Mouse (Mus musculus) midbrain, postnatal 0 days (tissue): ENCODE results near the gene Dcp1a. TPM values are rescaled to one million over a fixed set of nuclear protein-coding genes. Genes with fewer than 3 reads are reported as not detected.
"Not testable (repeated sequence)": the region's sequence is repeated elsewhere in the genome, so short reads cannot be mapped to it uniquely, and the experiment has no call there.

Experiments used
- ATAC-seq: fragments of 200-750 bp; cut with Nextera tagmentation; 2 replicates; pipeline ENCODE4 v1.8.0; 2017; ENCODE audit warnings: moderate number of reproducible peaks, mild to moderate bottlenecking, moderate TSS enrichment, moderate library complexity; ENCODE audit not compliant: low FRiP score
- DNase-seq: peaks from one replicate; pipeline ENCODE4 v3.0.0-alpha.2; 2015; ENCODE audit warnings: low spot score
- H3K27ac ChIP-seq: fragments of 300-500 bp; sonication (generic); 2 replicates; pipeline ENCODE4 v1.5.1; 2014; ENCODE audit warnings: low read depth, mild to moderate bottlenecking, low read length, mixed read lengths
- H3K27me3 ChIP-seq: fragments of 300-500 bp; sonication (generic); 2 replicates; pipeline ENCODE4 v1.6.1; 2014; ENCODE audit warnings: low read length, control low read depth, mixed read lengths; ENCODE audit not compliant: insufficient read depth
- H3K36me3 ChIP-seq: fragments of 300-500 bp; sonication (generic); 2 replicates; pipeline ENCODE4 v1.6.1; 2014; ENCODE audit warnings: low read length, control low read depth, mixed read lengths; ENCODE audit not compliant: insufficient read depth
- H3K4me1 ChIP-seq: fragments of 300-500 bp; sonication (generic); 2 replicates; pipeline ENCODE4 v1.6.1; 2014; ENCODE audit warnings: mild to moderate bottlenecking, control low read depth, antibody characterized with exemption, low read length, mixed read lengths; ENCODE audit not compliant: insufficient read depth
- H3K4me2 ChIP-seq: fragments of 300-500 bp; sonication (generic); 2 replicates; pipeline ENCODE4 v1.6.1; 2014; ENCODE audit warnings: low read depth, mild to moderate bottlenecking, low read length, mixed read lengths; ENCODE audit not compliant: poor library complexity, severe bottlenecking
- H3K4me3 ChIP-seq: fragments of 300-500 bp; sonication (generic); 2 replicates; pipeline ENCODE4 v1.5.1; 2014; ENCODE audit warnings: low read depth, mild to moderate bottlenecking, low read length, moderate library complexity
- H3K9ac ChIP-seq: fragments of 300-500 bp; sonication (generic); replicated peaks from 2 replicates; pipeline ENCODE4 v1.6.1; 2014; ENCODE audit warnings: mild to moderate bottlenecking, low read length, moderate library complexity, mixed read lengths; ENCODE audit not compliant: poor library complexity, severe bottlenecking
- H3K9me3 ChIP-seq: fragments of 300-500 bp; sonication (generic); 2 replicates; pipeline ENCODE4 v1.6.1; 2016; ENCODE audit warnings: low read length, control low read depth
- CTCF ChIP-seq: IDR thresholded peaks from 2 replicates; pipeline ENCODE4 v1.5.1; 2016; ENCODE audit warnings: antibody characterized with exemption, mild to moderate bottlenecking
- WGBS: fragments of 180-500 bp; shearing (Covaris S2); extraction: QIAGEN DNeasy Blood & Tissue Kit; methylation state at CpG from one replicate; pipeline ENCODE4 v1.1.7; 2014; 5-methylcytosine and 5-hydroxymethylcytosine counted together
- polyA plus RNA-seq: library from polyadenylated mRNA; unstranded; fragments of >200 nt; fragmentation: Nextera tagmentation; extraction: Ambion mirVana; gene quantifications from 2 replicates; pipeline ENCODE4 v1.2.1, GENCODE M21; 2015
- total RNA-seq: library from RNA; depleted of rRNA; stranded (reverse); fragments of >200 nt; gene quantifications from 2 replicates; pipeline ENCODE4 v1.2.3, GENCODE M21; 2014

Gene Dcp1a
- total and polyA plus RNA-seq, 2 experiments from 2014 or later = 11.8 to 22.5 TPM

GRCm38 (mm10) chr14:30533780-30534450 is 54.6 kb downstream of the Dcp1a start:
- ATAC-seq (no peak), DNase-seq (no peak)
- WGBS = 84% methylated on average over 6 of the region's 6 CpGs
- Histone ChIP-seq H3K9me3 (no peaks in the 10 kb centered on the region), H3K4me1 (no peaks in the 10 kb centered on the region), H3K4me2 (no peak overlapping the region), H3K4me3 (no peak overlapping the region), H3K9ac (no peak overlapping the region), H3K27me3 (no peaks in the 10 kb centered on the region), H3K27ac (no peak overlapping the region), H3K36me3 (0 out of 2 replicates have a peak, but pooled peaks cover 3% of the 10 kb centered on the region)
- no peak for TF ChIP-seq CTCF

GRCm38 (mm10) chr14:30541541-30541940 is 62.2 kb downstream of the Dcp1a start:
- Histone ChIP-seq H3K36me3 (no peaks in the 10 kb centered on the region), H3K9me3 (no peaks in the 10 kb centered on the region), H3K4me3 (no peak overlapping the region), H3K4me1 (no peaks in the 10 kb centered on the region), H3K27me3 (no peaks in the 10 kb centered on the region), H3K9ac (no peak overlapping the region), H3K27ac (no peak overlapping the region), H3K4me2 (no peak overlapping the region)
- DNase-seq = peak; percentile 79
- WGBS = 69% methylated on average over 10 of the region's 10 CpGs
- ATAC-seq = peak; percentile 52; the same call in 1 of the 2 replicates
- TF ChIP-seq CTCF = no peak

GRCm38 (mm10) chr14:30543331-30543730 is 64.0 kb downstream of the Dcp1a start:
- not testable (repeated sequence) for H3K36me3 ChIP-seq, H3K27ac ChIP-seq, ATAC-seq, H3K4me1 ChIP-seq, DNase-seq, H3K9ac ChIP-seq, H3K4me2 ChIP-seq, H3K27me3 ChIP-seq, H3K4me3 ChIP-seq, H3K9me3 ChIP-seq
- WGBS = 91% methylated on average over 5 of the region's 5 CpGs
- 0 out of 2 replicates have a peak, but pooled peaks have one; percentile 11 for TF ChIP-seq CTCF

GRCm38 (mm10) chr14:30548131-30548720 is 68.9 kb downstream of the Dcp1a start, which contains the start of gene Tkt:
Gene Tkt (plus strand): TSS chr14:30548359.
- peak within 1 kb of the TSS; percentile 89 for H3K9ac ChIP-seq
- peak within 1 kb of the TSS; percentile 91 for H3K4me2 ChIP-seq
- no peak for TF ChIP-seq CTCF
- ATAC-seq (peak; percentile 32), DNase-seq (peak; percentile 70)
- peak within 1 kb of the TSS; percentile 77 for H3K4me3 ChIP-seq
- no peaks in the 10 kb centered on the region for H3K36me3 ChIP-seq
- H3K27ac ChIP-seq = peak within 1 kb of the TSS; percentile 95
- no peaks in the 10 kb centered on the region for H3K27me3 ChIP-seq
- peaks cover 26% of the 10 kb centered on the region for H3K4me1 ChIP-seq
- 26% methylated on average over 8 of the region's 8 CpGs for WGBS
- no peaks in the 10 kb centered on the region for H3K9me3 ChIP-seq

- Histone ChIP-seq H3K4me2 (peak overlapping the region; percentile 91), H3K9ac (peak overlapping the region; percentile 89), H3K4me3 (peak overlapping the region; percentile 77), H3K4me1 (peaks cover 30% of the 10 kb centered on the region), H3K36me3 (no peaks in the 10 kb centered on the region), H3K27ac (peak overlapping the region; percentile 95), H3K9me3 (no peaks in the 10 kb centered on the region), H3K27me3 (no peaks in the 10 kb centered on the region)
- no peak for TF ChIP-seq CTCF
- DNase-seq = peak; percentile 97
- ATAC-seq = peak; percentile 90
- WGBS = under 1% methylated on average over 65 of the region's 69 CpGs
Measured at GRCm38 (mm10) chr14:30548965-30549776, 69.8 kb downstream of the Dcp1a start.
